Mouse (Mus musculus) kidney, postnatal 14 days (tissue): Measurements from ENCODE around the gene D430019H16Rik.

Source experiments
- DNase-seq: peaks from one replicate; pipeline ENCODE4 v3.0.0; 2022; ENCODE audit warnings: mixed read lengths

The D430019H16Rik gene

DNA sequence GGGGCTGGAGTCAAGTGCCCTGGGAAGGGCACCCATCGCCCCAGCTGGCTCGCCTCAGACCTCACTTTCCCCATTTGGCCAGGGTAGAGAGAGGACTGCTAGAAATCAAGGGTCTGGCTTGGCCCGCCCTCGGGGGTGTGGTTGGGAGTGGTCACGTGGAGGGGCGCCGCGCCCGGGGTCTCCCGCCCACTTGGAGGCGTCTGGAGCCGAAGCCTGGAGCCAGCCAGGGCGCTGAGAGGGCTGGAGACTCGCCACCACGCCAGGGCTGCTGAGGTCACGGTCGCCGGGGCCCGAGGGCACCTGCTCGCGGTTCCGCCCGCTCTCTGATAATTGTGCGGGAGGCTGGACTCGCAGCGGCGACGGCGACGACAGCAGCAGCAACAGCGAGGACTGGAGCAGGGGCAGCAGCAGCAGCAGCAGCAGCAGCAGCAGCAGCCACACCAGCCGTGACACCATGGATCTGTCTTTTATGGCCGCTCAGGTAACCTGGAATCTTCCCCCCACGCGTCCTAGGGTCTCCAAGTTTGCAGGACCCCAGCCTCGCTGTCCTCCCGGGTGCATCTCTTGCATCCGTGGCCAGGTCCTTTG lies at the start of gene D430019H16Rik:
TSS of gene D430019H16Rik (plus strand) at position 187 of the 588 bp plus-strand sequence.
- DNase-seq: peak; percentile 81

- DNase-seq: no peak
Measured at GRCm38 (mm10) chr12:105406008-105406407, 47.6 kb upstream of the D430019H16Rik start.

DNA sequence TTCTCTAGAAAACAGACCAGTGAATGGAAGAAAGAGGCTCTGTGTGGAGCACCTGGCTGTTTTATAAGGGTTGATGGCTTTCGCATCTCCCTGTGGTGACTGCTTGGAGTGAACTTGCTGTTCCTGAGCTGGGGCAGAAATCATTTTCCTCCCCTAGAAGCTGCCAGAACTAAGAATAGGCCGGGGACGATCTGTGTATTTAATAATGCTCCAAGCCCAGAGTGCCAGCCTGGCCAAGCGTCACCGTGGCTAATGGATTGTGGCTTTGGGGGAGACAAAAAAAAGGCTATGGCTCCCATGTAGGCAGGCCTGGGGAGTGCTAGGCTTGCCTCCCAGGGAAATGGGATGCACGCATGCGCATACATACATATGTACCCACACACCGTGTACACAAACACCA lies 39.7 kb upstream of the D430019H16Rik start:
- DNase-seq: no peak

GRCm38 (mm10) chr12:105420476-105420875 lies 33.2 kb upstream of the D430019H16Rik start:
- DNase-seq: no peak

GRCm38 (mm10) chr12:105426541-105426940 lies 27.1 kb upstream of the D430019H16Rik start:
- DNase-seq: no peak

DNA sequence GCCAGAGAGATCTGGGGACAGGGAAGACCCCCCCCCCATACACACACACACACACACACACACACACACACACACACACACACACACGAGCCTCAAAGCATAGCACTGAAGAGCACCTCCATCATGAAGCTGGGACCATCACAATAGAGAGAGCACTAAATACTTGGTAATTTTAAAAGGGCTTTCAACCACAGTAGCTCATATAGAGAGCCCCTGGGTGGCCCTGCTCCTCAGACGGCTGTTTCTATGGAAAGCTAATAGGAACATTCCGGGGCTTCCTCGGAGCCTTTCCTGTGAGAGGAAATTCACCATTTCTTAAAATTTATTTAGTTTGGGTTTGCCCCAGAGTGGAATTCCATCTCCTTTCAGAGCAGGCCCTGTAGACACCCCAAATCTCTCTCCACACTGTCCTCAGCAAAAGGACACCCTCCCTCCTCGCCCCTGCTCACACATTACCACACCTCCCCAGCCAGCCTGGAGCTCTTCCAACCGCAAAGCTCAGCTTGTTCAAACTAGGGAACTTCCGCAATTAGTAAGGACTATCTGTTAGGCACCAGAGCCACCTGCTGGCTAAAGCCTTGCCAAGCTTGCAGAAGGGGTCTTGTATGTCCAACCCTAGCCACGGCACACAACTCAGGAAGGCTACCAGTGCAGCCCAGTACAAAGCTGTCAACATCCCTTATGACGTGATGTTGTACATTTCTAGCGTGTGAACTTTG lies 26.5 kb upstream of the D430019H16Rik start:
- DNase-seq: peak; percentile 86

- no peak for DNase-seq
Measured at GRCm38 (mm10) chr12:105431872-105432271, 21.8 kb upstream of the D430019H16Rik start.

DNA sequence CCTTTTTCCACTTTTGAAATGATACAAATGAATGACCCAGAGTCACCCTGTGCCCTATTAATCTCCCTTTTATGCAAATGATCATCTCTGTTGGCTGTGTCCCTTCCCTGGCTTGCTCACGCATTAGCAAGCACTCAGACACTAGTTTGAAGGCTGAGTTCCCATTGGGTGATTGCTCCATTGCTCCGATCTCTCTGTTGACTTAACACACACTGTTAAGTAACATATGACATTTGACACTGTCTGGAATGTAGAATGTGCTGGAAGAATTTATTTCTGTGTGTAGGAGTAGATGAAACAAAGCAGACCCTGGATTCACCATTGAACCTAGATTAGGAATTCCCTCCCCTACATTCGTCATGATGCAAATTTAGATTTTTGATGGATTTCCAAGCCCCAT lies 20.8 kb upstream of the D430019H16Rik start:
- DNase-seq: no peak

DNA sequence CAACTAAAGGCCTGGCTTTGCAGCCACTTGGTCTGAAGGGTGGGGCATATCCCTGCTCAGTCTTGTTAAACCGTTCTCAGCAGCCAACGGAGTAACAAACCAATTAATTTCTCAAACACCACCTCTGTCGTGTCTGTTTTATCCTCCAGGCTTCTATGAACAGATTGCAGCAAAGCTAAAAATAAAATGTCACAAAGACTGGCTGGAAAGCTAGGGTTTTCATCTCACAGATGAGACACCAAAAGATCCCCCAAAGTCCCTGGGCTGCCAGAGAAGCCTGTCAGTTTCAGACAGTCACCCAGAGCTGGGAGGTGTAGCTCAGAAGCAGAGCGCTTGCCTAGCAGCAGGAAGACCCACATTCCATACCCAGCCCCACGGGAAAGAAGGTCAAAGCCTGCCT lies 15.4 kb upstream of the D430019H16Rik start:
- peak; percentile 17 for DNase-seq

DNA sequence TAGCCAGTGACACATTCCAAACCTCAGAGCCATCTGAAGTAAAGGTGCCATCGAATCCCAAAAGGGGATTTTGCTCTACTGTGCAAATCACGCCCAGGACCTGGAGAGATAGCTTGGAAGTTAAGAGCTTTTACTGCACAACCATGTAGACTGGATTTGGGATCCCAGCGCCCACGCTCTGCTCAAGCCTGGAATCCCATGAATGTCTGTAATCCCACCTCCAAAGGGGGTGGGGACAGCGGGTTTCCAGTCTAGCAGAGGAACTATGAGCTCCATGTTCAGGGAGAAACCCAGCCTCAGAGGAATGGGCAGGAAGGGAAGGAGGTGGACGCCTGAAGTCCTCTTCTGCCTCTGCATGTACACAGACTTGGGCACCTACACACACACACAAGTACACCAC lies 13.7 kb upstream of the D430019H16Rik start:
- DNase-seq: no peak

DNA sequence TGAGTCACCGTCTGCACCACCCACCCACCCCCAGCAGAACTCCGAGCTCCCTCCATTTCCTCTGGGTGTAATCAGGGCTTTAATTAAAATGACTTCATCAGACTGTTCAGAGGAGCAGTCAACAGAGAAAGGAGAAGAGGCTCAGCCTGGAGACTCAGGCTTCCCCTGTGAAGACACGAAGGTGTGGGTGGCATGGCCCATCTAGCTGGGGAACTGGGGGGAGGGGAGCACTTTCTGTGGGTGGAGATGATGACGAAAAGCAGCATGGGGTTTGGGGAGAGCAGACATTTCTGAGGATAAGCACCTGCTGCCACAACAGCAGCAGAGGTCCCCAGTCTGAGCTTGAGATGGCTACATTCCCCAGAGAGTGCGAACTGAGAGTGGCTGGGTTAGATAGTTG lies 10.1 kb upstream of the D430019H16Rik start:
- DNase-seq: no peak

DNA sequence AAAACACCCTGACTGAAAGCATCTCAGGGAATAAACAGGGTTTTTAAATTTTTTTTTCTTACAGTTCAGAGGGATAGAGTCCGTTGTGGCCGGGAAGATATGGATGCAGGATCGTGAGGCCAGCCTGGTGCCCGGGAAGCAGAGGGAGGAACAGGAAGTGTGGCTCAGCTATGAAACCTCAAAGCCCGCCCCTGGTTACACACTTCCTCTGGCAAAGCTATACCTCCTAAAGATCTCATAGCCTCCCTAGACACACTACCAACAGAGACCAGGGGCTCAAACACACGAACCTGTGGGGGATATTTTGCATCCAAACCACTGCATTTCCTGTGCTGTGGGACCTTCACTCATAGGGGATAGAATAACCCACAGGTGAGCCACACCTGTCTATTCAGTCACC lies 7.9 kb upstream of the D430019H16Rik start:
- no peak for DNase-seq

DNA sequence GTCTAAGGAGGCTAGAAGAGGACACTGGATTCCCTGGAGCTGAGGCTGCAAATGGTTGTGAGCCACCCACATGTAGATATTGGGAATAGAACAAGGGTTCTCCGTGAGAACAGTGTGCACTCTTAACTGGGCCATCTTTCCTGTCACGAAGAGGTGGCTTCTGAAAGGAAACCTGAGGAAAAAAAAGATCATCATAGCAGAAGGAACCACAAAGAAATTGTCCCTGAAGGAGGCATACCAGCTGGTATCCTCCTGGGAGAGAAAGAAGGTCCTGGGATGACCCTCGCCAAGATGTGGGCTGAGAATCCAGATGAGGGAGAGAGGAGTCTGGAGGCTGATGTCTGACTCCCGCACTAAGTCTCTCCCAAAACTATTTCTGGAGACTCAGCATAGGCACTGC lies 4.4 kb upstream of the D430019H16Rik start:
- DNase-seq: no peak

- no peak for DNase-seq
Measured at GRCm38 (mm10) chr12:105454258-105455062, 804 bp downstream of the D430019H16Rik start.

- DNase-seq: no peak
Measured at GRCm38 (mm10) chr12:105455063-105455559, 1.5 kb downstream of the D430019H16Rik start.

DNA sequence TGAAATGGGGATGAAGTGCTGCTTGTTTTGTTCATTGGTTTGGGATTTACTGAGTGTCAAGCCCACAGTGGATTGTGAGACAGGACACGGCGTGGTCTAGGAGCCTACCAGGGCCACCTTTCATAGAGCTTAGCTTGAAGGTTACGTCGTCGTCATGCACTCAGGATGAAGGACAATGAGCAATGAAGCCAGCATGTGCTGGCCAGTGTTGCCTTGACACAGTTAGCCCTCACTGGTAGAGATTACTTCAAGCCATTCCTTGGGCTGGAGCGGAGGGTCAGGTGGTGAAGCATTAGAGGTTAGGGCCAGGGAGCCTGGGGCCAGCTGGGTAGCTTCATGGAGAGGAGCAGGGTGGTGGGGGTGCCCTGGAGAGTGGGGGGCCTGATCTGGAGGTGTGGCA lies 5.1 kb downstream of the D430019H16Rik start:
- DNase-seq: no peak

DNA sequence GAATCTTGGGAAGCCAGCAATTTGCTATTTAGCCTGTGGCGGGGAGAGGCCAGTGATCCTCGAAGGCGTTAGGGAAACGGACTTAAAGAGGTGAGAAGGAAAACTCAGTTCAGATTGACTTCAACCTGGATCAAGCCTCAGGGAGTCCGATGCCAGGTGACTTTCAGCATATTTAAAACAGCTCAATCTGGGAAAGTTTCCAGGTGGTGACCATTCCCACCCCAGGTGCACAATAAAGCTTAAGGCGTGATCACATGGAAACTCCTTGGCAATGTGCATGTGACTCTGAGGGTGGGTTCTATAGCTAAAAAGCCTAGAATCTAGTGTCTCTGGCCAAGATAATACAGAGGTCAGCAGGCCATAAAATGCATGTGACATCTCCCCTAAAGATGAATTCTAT lies 7.4 kb downstream of the D430019H16Rik start:
- DNase-seq: peak; percentile 41

- DNase-seq: no peak
Measured at GRCm38 (mm10) chr12:105469026-105469425, 15.4 kb downstream of the D430019H16Rik start.

DNA sequence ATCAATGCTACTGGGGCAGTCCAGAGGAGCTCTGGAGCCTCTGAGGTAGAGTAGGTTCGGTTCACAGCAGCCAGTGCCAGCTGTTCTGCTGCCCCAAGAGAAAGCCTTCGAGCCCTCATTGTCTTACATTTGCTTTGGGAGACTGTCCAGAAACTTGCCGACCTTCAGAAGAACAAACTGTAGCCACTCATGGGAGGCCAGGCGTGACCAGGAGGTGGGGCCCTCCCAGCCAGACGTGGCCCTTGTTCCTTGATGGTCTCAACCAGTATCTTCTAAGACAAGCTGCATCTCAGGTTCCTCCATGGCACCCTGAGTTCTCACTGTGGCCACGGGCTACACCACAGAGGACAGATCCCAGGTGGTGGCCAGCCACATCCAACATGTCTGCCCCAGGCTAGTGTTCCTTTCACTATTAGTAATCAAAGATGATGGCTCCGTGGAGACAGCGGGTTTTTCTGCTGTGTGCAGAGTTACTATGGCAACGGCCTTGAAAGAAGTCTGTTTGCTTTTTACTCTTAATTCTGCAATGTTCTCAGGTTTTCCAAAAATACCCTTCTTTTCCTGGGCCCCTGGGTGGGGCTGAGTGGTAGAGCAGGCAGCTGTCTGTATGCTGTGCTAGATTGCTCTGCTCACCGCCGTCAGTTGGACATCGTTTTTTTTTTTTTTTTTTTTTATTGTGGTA lies 21.7 kb downstream of the D430019H16Rik start:
- no peak for DNase-seq

DNA sequence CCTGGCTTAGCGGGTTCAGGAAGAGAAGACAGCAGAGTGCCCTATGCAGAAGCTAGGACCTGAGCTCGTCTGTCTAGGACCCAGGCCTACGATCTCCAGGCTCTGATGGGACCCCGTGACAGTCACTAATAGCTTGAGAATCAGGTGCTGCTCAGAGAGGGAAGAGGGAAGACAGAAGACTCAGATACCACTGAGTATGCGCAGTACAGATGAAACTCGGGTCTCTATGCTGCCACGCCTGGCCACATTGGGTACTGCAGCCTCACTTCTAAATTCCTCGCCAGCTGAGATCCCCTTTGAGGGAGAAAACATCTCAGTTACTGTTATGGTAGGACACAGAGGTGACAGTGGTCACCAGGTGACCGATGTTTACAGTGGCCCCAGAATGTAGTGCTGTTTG lies 22.8 kb downstream of the D430019H16Rik start:
- DNase-seq: peak; percentile 60

GRCm38 (mm10) chr12:105476993-105477392 lies 23.3 kb downstream of the D430019H16Rik start:
- DNase-seq: no peak

DNA sequence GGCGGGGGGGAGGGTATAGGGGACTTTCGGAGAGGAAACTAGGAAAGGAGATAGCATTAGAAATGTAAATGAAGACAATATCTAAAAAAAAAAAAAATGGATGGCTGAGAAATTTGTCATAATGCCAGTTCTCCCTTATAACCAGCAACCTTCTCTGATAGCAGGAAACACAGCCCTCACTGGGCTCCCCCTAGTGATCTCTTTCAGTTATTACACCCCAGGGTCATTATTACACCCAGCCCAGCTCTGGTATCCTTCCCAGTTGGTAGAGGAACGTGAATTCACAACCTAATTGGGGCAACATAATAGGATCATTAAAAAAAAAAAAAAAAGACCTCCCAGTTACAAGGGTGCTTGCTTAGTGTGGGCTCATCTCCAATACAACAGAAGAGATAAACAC lies 29.8 kb downstream of the D430019H16Rik start:
- peak; percentile 51 for DNase-seq

GRCm38 (mm10) chr12:105490227-105490626 lies 36.6 kb downstream of the D430019H16Rik start:
- DNase-seq: no peak
